Comparison of ENCODE assay signal across 18 mouse cellular contexts in the genomic region with DNA sequence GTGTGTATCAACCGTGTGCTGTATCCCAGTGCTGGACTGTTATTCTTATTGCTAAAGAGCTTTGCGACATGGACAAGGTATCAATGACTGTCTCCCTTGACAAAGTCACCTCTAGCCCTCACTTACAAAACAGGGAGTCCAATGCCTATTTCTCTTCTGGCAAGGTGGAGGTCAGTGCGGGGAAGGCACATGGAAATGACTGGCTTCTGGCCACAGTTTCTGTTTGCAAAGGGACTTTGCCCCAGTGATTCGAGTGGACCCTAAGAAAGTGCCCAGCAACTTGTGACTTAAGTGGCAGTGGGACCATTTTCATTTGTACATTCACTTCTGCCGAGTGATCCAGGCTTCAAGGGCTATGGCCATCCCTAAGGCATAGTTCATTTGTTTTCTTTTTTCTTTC. TPM values are rescaled to one million over a fixed set of nuclear protein-coding genes. Genes with fewer than 3 reads are reported as not detected.
DNase-seq lines count a peak whose midpoint lies in the region; ATAC-seq lines count a peak whose summit lies in the region.
"Had no signal": no experiment of that assay in that cellular context is flagged by ENCODE, and none has a peak within 500 bp of the region (broad histone marks: within the 10 kb centered on the region; RNA-seq: fewer than 3 reads in every experiment).

No protein-coding gene starts in this region.

- no peak for ATAC-seq in heart, embryonic 15.5 days (replicated peaks; ENCODE audit: insufficient number of reproducible peaks, insufficient read depth, low FRiP score, low read depth)
- no peak for ATAC-seq in heart, embryonic 12.5 days (ENCODE audit: insufficient number of reproducible peaks, low FRiP score)
- no peak for ATAC-seq in lung, embryonic 15.5 days (ENCODE audit: borderline replicate concordance, extremely low read depth, low FRiP score, low TSS enrichment)
- ATAC-seq in erythroid progenitor cell, adult 5-6 weeks (replicated peaks; ENCODE audit: low FRiP score, poor library complexity, severe bottlenecking) = no peak
- ATAC-seq: activated CD4-positive, CD25-positive, alpha-beta regulatory T cell, adult 4 months; inflammation-experienced regulatory T-cells, adult 6 months; Patski had no signal

- H3K27ac ChIP-seq in heart, embryonic 15.5 days = 0 out of 2 replicates have a peak overlapping the region, but pooled peaks have one; percentile 97
- H3K27ac ChIP-seq in heart, embryonic 12.5 days (ENCODE audit: poor library complexity, severe bottlenecking) = no peak overlapping the region
- peak overlapping the region; percentile 96 for H3K27ac ChIP-seq in lung, embryonic 15.5 days
- H3K27ac ChIP-seq: forebrain, embryonic 10.5 days; hindbrain, embryonic 12.5 days; left cerebral cortex, adult 2 months; midbrain, embryonic 10.5 days; neural tube, embryonic 12.5 days had no signal

- H3K4me2 ChIP-seq in heart, embryonic 15.5 days = no peak overlapping the region
- no peak overlapping the region for H3K4me2 ChIP-seq in heart, embryonic 12.5 days
- no peak overlapping the region for H3K4me2 ChIP-seq in lung, embryonic 15.5 days
- H3K4me2 ChIP-seq: hindbrain, embryonic 12.5 days; neural tube, embryonic 12.5 days had no signal

- H3K36me3 ChIP-seq in heart, embryonic 15.5 days = no peaks in the 10 kb centered on the region
- no peaks in the 10 kb centered on the region for H3K36me3 ChIP-seq in heart, embryonic 12.5 days
- H3K36me3 ChIP-seq in lung, embryonic 15.5 days = no peaks in the 10 kb centered on the region
- H3K36me3 ChIP-seq: hindbrain, embryonic 12.5 days; midbrain, embryonic 10.5 days; neural tube, embryonic 12.5 days had no signal

- WGBS in heart, embryonic 15.5 days = 62% methylated on average over 5 of the region's 5 CpGs
- 65% methylated on average over 5 of the region's 5 CpGs for WGBS in heart, embryonic 12.5 days
- 38% methylated on average over 5 of the region's 5 CpGs for WGBS in lung, embryonic 15.5 days

- no peak for DNase-seq in lung, postnatal 25 days (ENCODE audit: low spot score)
- DNase-seq in kidney, adult 9 months = peak; percentile 75
- DNase-seq in kidney, postnatal 25 days = peak; percentile 57 to 77
- DNase-seq: cerebellum, adult 9-11 months; spleen, adult 18-20 months; thymus, postnatal 25 days had no signal

- H3K4me3 ChIP-seq in heart, embryonic 15.5 days = no peak overlapping the region
- H3K4me3 ChIP-seq in heart, embryonic 12.5 days = no peak overlapping the region
- no peak overlapping the region for H3K4me3 ChIP-seq in lung, embryonic 15.5 days
- H3K4me3 ChIP-seq: forebrain, embryonic 10.5 days; hindbrain, embryonic 12.5 days; left cerebral cortex, adult 2 months; midbrain, embryonic 10.5 days; neural tube, embryonic 12.5 days had no signal

- H3K9ac ChIP-seq in heart, embryonic 15.5 days = no peak overlapping the region
- H3K9ac ChIP-seq in heart, embryonic 12.5 days = no peak overlapping the region
- H3K9ac ChIP-seq in lung, embryonic 15.5 days = no peak overlapping the region
- H3K9ac ChIP-seq: hindbrain, embryonic 12.5 days; neural tube, embryonic 12.5 days had no signal

- no peaks in the 10 kb centered on the region for H3K9me3 ChIP-seq in heart, embryonic 15.5 days (replicated peaks)
- no peaks in the 10 kb centered on the region for H3K9me3 ChIP-seq in heart, embryonic 12.5 days (replicated peaks)
- H3K9me3 ChIP-seq in lung, embryonic 15.5 days = no peaks in the 10 kb centered on the region
- H3K9me3 ChIP-seq: forebrain, embryonic 10.5 days; hindbrain, embryonic 12.5 days; midbrain, embryonic 10.5 days; neural tube, embryonic 12.5 days had no signal

- H3K27me3 ChIP-seq in heart, embryonic 15.5 days = no peaks in the 10 kb centered on the region
- H3K27me3 ChIP-seq in heart, embryonic 12.5 days (replicated peaks) = no peaks in the 10 kb centered on the region
- no peaks in the 10 kb centered on the region for H3K27me3 ChIP-seq in lung, embryonic 15.5 days
- H3K27me3 ChIP-seq: hindbrain, embryonic 12.5 days; neural tube, embryonic 12.5 days; Patski had no signal

- peaks cover 80% of the 10 kb centered on the region for H3K4me1 ChIP-seq in heart, embryonic 15.5 days (replicated peaks)
- peaks cover 88% of the 10 kb centered on the region for H3K4me1 ChIP-seq in heart, embryonic 12.5 days (replicated peaks)
- H3K4me1 ChIP-seq in lung, embryonic 15.5 days = peaks cover 83% of the 10 kb centered on the region

RNA-seq across cellular contexts. Expression of gene Rai1, which starts 5.6 kb away (rescaled TPM):
- 12.8 and 19.1 TPM in 2 replicates for polyA plus RNA-seq in heart, embryonic 15.5 days (2015; fragmentation: Nextera tagmentation; extraction: Ambion mirVana)
- 22.2 and 29.9 TPM in 2 replicates for polyA plus RNA-seq in heart, embryonic 12.5 days (2016; fragmentation: Nextera tagmentation; extraction: Ambion mirVana)
- polyA plus RNA-seq in lung, embryonic 15.5 days (2015; fragmentation: Nextera tagmentation; extraction: Ambion mirVana) = 27.9 and 28.2 TPM in 2 replicates
- total RNA-seq in erythroid progenitor cell, adult 5-6 weeks (2015; ENCODE audit: low replicate concordance) = 5.8 and 7.1 TPM in 2 replicates
- total RNA-seq in erythroid progenitor cell, adult 5-6 weeks (2017; ENCODE audit: low replicate concordance) = 0.77 and 3.0 TPM in 2 replicates
